In genomic region chr11:102761309-102762210, GRCm38 (mm10) we compare ENCODE assay signal across 8 mouse cellular contexts. TPM values are rescaled to one million over a fixed set of nuclear protein-coding genes. Genes with fewer than 3 reads are reported as not detected.
DNase-seq lines count a peak whose midpoint lies in the region; ATAC-seq and TF ChIP-seq lines count a peak whose summit lies in the region.

Adam11 (plus strand) TSS chr11:102761439.

- no peaks in the 10 kb centered on the region for H3K4me1 ChIP-seq in lung, adult 2 months (ENCODE audit: control insufficient read depth, insufficient read depth, low read length)
- H3K4me1 ChIP-seq in forebrain, embryonic 14.5 days (ENCODE audit: control insufficient read depth, insufficient read depth, low read length) = peaks cover 7% of the 10 kb centered on the region
- H3K4me1 ChIP-seq in limb, embryonic 13.5 days = peaks cover 15% of the 10 kb centered on the region
- H3K4me1 ChIP-seq in stomach, embryonic 15.5 days = peaks cover 13% of the 10 kb centered on the region

- peak within 1 kb of the TSS; percentile 99 for H3K4me2 ChIP-seq in forebrain, embryonic 14.5 days (ENCODE audit: low read length)
- peak within 1 kb of the TSS; percentile 99 for H3K4me2 ChIP-seq in limb, embryonic 13.5 days (replicated peaks)
- peak within 1 kb of the TSS; percentile 99 for H3K4me2 ChIP-seq in stomach, embryonic 15.5 days

- 0 out of 2 replicates have a peak, but pooled peaks cover 3% of the 10 kb centered on the region for H3K27me3 ChIP-seq in forebrain, embryonic 14.5 days (replicated peaks; ENCODE audit: control insufficient read depth, insufficient read depth, low read length)
- peaks cover 47% of the 10 kb centered on the region for H3K27me3 ChIP-seq in limb, embryonic 13.5 days
- H3K27me3 ChIP-seq in stomach, embryonic 15.5 days (replicated peaks) = peaks cover 11% of the 10 kb centered on the region

- no peak for DNase-seq in cerebellum, adult 8-10 months
- no peak for DNase-seq in lung, adult 2 months
- no peak for DNase-seq in lung, postnatal 36 days
- no peak for DNase-seq in forebrain, embryonic 14.5 days (ENCODE audit: low spot score)
- no peak for DNase-seq in gastrocnemius, postnatal 25 days

- no peak for TF ChIP-seq CTCF in lung, adult 2 months (IDR thresholded peaks at IDR 0.05; ENCODE audit: insufficient read depth, low read length)

- ATAC-seq in cerebellum, adult (ENCODE audit: insufficient number of reproducible peaks, low FRiP score, low TSS enrichment) = peak; percentile 7; the same call in 1 of the 2 replicates
- ATAC-seq in forebrain, embryonic 14.5 days = peak; percentile 65
- 0 out of 2 replicates have a peak, but pooled peaks have one; percentile 14 for ATAC-seq in limb, embryonic 13.5 days (ENCODE audit: low FRiP score, low read depth)
- peak; percentile 13; the same call in 1 of the 2 replicates for ATAC-seq in stomach, embryonic 15.5 days (ENCODE audit: insufficient read depth, low FRiP score, low read depth)

- peak within 1 kb of the TSS; percentile 83 for H3K9ac ChIP-seq in forebrain, embryonic 14.5 days (ENCODE audit: low read length)
- H3K9ac ChIP-seq in limb, embryonic 13.5 days = peak within 1 kb of the TSS; percentile 80
- 0 out of 2 replicates have a peak within 1 kb of the TSS, but pooled peaks have one; percentile 37 for H3K9ac ChIP-seq in stomach, embryonic 15.5 days

- H3K4me3 ChIP-seq in lung, adult 2 months (replicated peaks; ENCODE audit: extremely low read depth, low read depth, low read length) = peak within 1 kb of the TSS; percentile 13
- peak within 1 kb of the TSS; percentile 62 for H3K4me3 ChIP-seq in forebrain, embryonic 14.5 days (ENCODE audit: low read depth, low read length)
- peak within 1 kb of the TSS; percentile 67 for H3K4me3 ChIP-seq in limb, embryonic 13.5 days
- peak within 1 kb of the TSS; percentile 60 for H3K4me3 ChIP-seq in stomach, embryonic 15.5 days (replicated peaks)

- no peak within 1 kb of the TSS for H3K27ac ChIP-seq in forebrain, embryonic 14.5 days (ENCODE audit: low read depth, low read length)
- H3K27ac ChIP-seq in limb, embryonic 13.5 days = no peak within 1 kb of the TSS
- H3K27ac ChIP-seq in stomach, embryonic 15.5 days = no peak within 1 kb of the TSS

- WGBS in lung, adult 2 months = 2% methylated on average over 59 of the region's 76 CpGs
- under 1% methylated on average over 50 of the region's 76 CpGs for WGBS in forebrain, embryonic 14.5 days
- WGBS in limb, embryonic 13.5 days = under 1% methylated on average over 58 of the region's 76 CpGs
- WGBS in stomach, embryonic 15.5 days = under 1% methylated on average over 63 of the region's 76 CpGs

- no peaks in the 10 kb centered on the region for H3K9me3 ChIP-seq in forebrain, embryonic 14.5 days (replicated peaks; ENCODE audit: control insufficient read depth, low read length)
- H3K9me3 ChIP-seq in limb, embryonic 13.5 days = no peaks in the 10 kb centered on the region
- no peaks in the 10 kb centered on the region for H3K9me3 ChIP-seq in stomach, embryonic 15.5 days

- TF ChIP-seq POLR2A in lung, adult 2 months (IDR thresholded peaks at IDR 0.05; ENCODE audit: borderline replicate concordance, extremely low read depth, low read depth, low read length) = no peak

- no peaks in the 10 kb centered on the region for H3K36me3 ChIP-seq in forebrain, embryonic 14.5 days (ENCODE audit: control insufficient read depth, insufficient read depth, low read length)
- H3K36me3 ChIP-seq in limb, embryonic 13.5 days = no peaks in the 10 kb centered on the region
- H3K36me3 ChIP-seq in stomach, embryonic 15.5 days = no peaks in the 10 kb centered on the region

RNA-seq across cellular contexts. Expression of gene Adam11, which starts in this region (rescaled TPM):
- 3.3 and 3.6 TPM in 2 replicates for polyA plus RNA-seq in lung, adult 2 months (2012; rRNA removed)
- 10.0 and 12.5 TPM in 2 replicates for polyA plus RNA-seq in forebrain, embryonic 14.5 days (2014; fragmentation: Nextera tagmentation; extraction: Ambion mirVana)
- 14.7 and 15.8 TPM in 2 replicates for polyA plus RNA-seq in limb, embryonic 13.5 days (2015; fragmentation: Nextera tagmentation; extraction: Ambion mirVana)
- polyA plus RNA-seq in stomach, embryonic 15.5 days (2015; fragmentation: Nextera tagmentation; extraction: Ambion mirVana) = 4.7 and 7.7 TPM in 2 replicates
- total RNA-seq in gastrocnemius, postnatal 25 days (2021) = under 1 TPM; 0.29 to 0.77 TPM

Comparison
In these comparisons a context has a peak if more than half of its experiments do, and no peak if none do; other contexts are left out.
1. ATAC-seq: peak in every context shown above with its lines; median percentile 65 in forebrain, embryonic 14.5 days; 14 in limb, embryonic 13.5 days; 13 in stomach, embryonic 15.5 days; 7 in cerebellum, adult.
2. H3K4me3 ChIP-seq: peak in every context shown above with its lines; median percentile 67 in limb, embryonic 13.5 days; 62 in forebrain, embryonic 14.5 days; 60 in stomach, embryonic 15.5 days; 13 in lung, adult 2 months.